Mouse (Mus musculus) ES-Bruce4 (cell line): Measurements from ENCODE around the gene Zfp619. TPM values are rescaled to one million over a fixed set of nuclear protein-coding genes. Genes with fewer than 3 reads are reported as not detected.

Source experiments
- H3K27ac ChIP-seq: 2 replicates; pipeline ENCODE4 v1.5.1; 2012; ENCODE audit warnings: low read length, inconsistent platforms; ENCODE audit not compliant: insufficient read depth
- H3K27me3 ChIP-seq: 2 replicates; pipeline ENCODE4 v1.6.1; 2012; ENCODE audit warnings: mild to moderate bottlenecking, low read length, inconsistent platforms; ENCODE audit not compliant: control insufficient read depth, poor library complexity, insufficient read depth, severe bottlenecking
- H3K36me3 ChIP-seq: 2 replicates; pipeline ENCODE4 v1.6.1; 2012; ENCODE audit warnings: inconsistent platforms, mild to moderate bottlenecking, low read length, moderate library complexity; ENCODE audit not compliant: control insufficient read depth, poor library complexity, insufficient read depth, severe bottlenecking
- H3K4me1 ChIP-seq: one replicate; pipeline ENCODE4 v1.8.1; 2011; ENCODE audit warnings: low read length; ENCODE audit not compliant: control insufficient read depth, insufficient read depth
- H3K4me3 ChIP-seq: 2 replicates; pipeline ENCODE4 v1.5.1; 2011; ENCODE audit warnings: low read depth, mild to moderate bottlenecking, low read length
- H3K9ac ChIP-seq: 2 replicates; pipeline ENCODE4 v1.6.1; 2012; ENCODE audit warnings: low read depth, mild to moderate bottlenecking, inconsistent platforms; ENCODE audit not compliant: poor library complexity, severe bottlenecking
- H3K9me3 ChIP-seq: replicated peaks from 2 replicates; pipeline ENCODE4 v1.6.1; 2012; ENCODE audit warnings: mild to moderate bottlenecking, low read length, inconsistent platforms; ENCODE audit not compliant: control insufficient read depth, poor library complexity, insufficient read depth, severe bottlenecking
- CTCF ChIP-seq: IDR thresholded peaks from one replicate; pipeline ENCODE4 v1.8.1; 2011; ENCODE audit warnings: low read depth, low read length
- EP300 ChIP-seq: IDR thresholded peaks from 2 replicates; pipeline ENCODE4 v1.6.1; 2011; ENCODE audit warnings: low read depth, low read length; ENCODE audit not compliant: insufficient read depth
- POLR2A ChIP-seq: IDR thresholded peaks from one replicate; pipeline ENCODE4 v1.8.1; 2011; ENCODE audit warnings: low read length; ENCODE audit not compliant: insufficient read depth
- polyA plus RNA-seq: library from polyadenylated mRNA; stranded (reverse); fragments of >200 nt; gene quantifications from 2 replicates; pipeline ENCODE4 v1.2.4, GENCODE M21; 2011; ENCODE audit warnings: low read depth; ENCODE audit not compliant: missing spikeins, insufficient read depth, insufficient read length

Gene Zfp619
- polyA plus RNA-seq, 1 experiment: 3.1 TPM

DNA sequence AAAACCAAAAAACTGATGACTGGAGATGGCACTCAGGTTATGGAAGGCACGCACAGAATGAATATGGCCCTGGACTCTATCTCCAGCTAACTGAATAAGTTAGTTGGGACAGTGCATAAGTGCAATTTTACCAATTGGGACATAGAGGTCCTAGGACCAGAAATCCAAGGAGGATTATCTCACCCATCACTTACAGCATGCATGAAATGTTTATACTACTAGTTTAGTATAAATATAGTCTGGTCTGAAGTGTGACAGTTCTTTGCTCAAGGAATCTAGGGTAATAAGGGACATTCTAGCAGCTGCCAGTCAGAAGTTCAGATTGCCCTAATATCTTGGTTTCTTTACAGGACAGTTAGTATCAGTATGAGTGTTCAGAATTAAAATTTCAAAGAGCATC lies 13.5 kb upstream of the Zfp619 start:
- no peaks in the 10 kb centered on the region for H3K27me3 ChIP-seq
- TF ChIP-seq CTCF (no peak), EP300 (no peak), POLR2A (no peak)
- no peaks in the 10 kb centered on the region for H3K9me3 ChIP-seq
- no peak overlapping the region for H3K4me3 ChIP-seq
- no peak overlapping the region for H3K27ac ChIP-seq
- no peaks in the 10 kb centered on the region for H3K4me1 ChIP-seq
- no peaks in the 10 kb centered on the region for H3K36me3 ChIP-seq
- no peak overlapping the region for H3K9ac ChIP-seq

DNA sequence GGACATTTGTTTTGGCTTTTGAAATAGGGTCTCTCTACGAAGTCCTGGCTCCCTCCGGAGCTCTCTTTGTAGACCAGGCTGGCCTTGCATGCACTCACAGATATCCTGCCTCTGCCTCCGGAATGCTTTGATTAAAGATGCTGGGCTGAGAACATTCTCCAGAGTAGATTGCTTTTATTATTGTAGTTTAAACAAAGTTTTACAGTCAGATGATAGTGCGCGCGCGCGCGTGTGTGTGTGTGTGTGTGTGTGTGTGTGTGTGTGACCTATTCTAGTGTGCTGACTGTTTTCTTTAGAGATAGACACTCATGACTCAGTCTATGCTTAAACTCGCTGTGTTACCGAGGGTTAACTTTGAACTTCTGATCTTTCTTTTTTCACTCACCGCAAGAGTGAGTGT lies 796 bp downstream of the Zfp619 start:
- H3K36me3 ChIP-seq: no peaks in the 10 kb centered on the region
- H3K4me1 ChIP-seq: no peaks in the 10 kb centered on the region
- TF ChIP-seq POLR2A: no peak
- no peak for TF ChIP-seq EP300
- TF ChIP-seq CTCF: no peak
- peak overlapping the region; percentile 20 for H3K4me3 ChIP-seq
- H3K9ac ChIP-seq: peak overlapping the region; percentile 18
- no peaks in the 10 kb centered on the region for H3K27me3 ChIP-seq
- H3K9me3 ChIP-seq: no peaks in the 10 kb centered on the region
- no peak overlapping the region for H3K27ac ChIP-seq

DNA sequence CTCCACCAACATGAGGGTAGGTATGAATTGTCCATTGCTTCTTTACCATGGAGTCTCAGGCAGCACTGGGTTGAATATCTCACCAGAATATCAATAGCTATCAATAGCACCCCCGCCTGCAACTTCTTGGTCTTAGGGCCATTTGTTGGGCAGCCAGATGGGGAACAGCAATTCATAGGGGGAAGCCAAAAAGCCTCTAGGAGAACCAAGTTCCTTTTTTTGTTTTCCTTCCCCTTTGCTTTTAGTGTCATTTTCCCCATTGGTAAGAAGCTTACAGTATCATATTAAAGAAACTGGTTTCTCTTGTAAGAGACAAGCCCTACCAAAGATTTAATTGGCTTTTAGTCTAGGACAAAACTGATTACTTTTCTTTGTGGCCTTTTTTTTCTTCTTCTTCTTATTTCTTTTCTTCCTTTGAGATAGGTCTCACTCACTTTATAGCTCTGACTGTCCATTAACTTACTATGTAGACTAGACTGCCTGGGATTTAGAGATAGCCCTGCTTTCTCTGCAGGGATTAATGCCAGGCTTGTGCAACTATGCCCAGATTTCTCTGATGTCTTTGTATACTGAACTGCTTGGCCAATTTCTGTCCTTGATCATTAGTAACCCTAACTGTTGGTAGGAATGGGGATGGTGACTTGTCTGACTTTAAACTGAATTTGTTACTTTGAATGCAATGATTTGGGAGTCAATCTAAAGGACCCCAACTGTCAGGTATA lies 6.3 kb downstream of the Zfp619 start:
- Histone ChIP-seq H3K9ac (no peak overlapping the region), H3K9me3 (no peaks in the 10 kb centered on the region), H3K4me3 (no peak overlapping the region), H3K27ac (no peak overlapping the region), H3K27me3 (no peaks in the 10 kb centered on the region), H3K36me3 (no peaks in the 10 kb centered on the region), H3K4me1 (no peaks in the 10 kb centered on the region)
- TF ChIP-seq POLR2A (no peak), EP300 (no peak), CTCF (no peak)

DNA sequence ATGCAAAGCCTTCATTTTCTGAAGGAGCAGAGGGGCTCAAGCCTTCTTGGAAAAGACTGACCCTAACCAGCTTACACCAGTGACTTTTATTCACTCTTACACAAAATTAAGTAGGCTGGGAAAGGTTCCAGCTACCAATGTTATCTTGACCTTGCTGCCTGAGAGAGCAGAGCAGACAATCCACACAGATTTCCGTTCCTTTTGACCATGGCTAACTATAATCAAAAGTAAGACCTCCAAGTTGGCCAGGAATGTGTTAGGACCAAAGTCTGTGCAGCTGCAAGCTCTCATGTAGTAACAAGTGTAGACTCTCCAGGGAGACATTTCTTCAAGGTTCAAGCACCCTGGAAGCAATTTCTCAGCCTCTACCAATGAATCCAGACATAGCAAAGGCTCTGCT lies 25.6 kb downstream of the Zfp619 start:
- no peaks in the 10 kb centered on the region for H3K36me3 ChIP-seq
- TF ChIP-seq EP300 (no peak), POLR2A (no peak), CTCF (no peak)
- H3K9me3 ChIP-seq: no peaks in the 10 kb centered on the region
- H3K27me3 ChIP-seq: no peaks in the 10 kb centered on the region
- H3K9ac ChIP-seq: no peak overlapping the region
- H3K4me1 ChIP-seq: no peaks in the 10 kb centered on the region
- H3K27ac ChIP-seq: no peak overlapping the region
- no peak overlapping the region for H3K4me3 ChIP-seq

DNA sequence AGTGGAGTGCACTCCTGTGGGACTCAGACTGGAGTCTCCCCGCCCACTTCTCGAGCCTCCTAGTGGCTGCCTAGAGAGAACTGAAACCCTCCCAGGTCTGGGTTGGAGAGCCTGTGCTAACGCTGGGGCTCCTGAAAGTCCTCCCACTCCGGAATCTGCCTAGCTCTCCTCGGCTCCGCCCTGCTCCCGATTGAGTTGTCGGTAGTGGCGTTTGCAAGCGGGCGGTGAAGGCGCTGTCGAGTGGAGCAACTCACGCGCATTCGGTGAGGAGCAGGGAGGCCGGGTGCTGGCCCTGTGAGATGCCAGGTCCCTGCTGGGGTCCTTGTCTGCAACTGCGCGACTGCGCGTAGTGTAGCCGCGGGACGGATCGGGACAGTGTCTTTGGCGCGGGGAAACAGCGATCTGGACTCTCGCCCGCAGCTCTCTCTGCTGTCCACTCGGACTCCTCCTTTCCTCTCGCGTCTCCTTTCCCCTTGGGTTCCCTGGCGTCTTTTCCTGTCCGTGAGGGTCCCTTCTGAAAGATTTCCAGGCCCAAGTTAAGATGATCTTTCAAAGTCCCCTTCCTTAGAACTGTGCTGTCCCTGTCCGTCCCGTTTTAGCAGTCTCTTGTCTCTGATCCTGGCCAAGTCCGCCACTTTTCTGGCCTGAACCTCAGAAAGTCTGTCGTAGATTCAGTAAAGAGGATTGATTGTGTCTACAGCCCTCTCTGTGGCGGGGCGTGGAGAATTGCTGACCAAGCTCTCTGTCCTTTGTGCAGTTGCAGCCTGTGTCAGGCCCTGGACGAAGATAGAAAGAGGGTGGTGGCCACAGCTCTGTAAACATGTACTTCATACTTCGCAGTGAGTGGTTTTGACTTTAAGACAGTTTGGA lies 26.9 kb downstream of the Zfp619 start:
- no peaks in the 10 kb centered on the region for H3K36me3 ChIP-seq

DNA sequence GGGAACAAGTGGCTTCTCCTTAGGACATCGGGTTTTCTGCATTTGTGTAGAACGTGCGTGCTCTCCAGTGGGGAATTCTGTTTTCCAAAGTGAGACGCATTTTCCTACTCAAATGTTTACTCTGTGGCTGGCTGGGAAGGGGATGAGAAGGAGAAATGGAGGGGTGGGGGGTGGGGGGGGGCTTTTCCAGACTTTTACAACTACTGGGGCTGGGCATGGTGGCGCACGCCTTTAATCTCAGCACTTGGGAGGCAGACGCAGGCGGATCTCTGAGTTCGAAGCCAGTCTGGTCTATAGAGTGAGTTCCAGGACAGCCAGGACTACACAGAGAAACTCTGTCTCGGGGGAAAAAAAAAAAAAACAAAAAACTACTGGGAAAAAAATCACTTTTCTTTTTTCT lies 27.6 kb downstream of the Zfp619 start:
- no peak overlapping the region for H3K27ac ChIP-seq
- no peaks in the 10 kb centered on the region for H3K36me3 ChIP-seq
- H3K4me3 ChIP-seq: no peak overlapping the region
- peak overlapping the region; percentile 59 for H3K9ac ChIP-seq
- H3K9me3 ChIP-seq: no peaks in the 10 kb centered on the region
- no peaks in the 10 kb centered on the region for H3K4me1 ChIP-seq
- TF ChIP-seq EP300: no peak
- TF ChIP-seq POLR2A: no peak
- no peak for TF ChIP-seq CTCF
- no peaks in the 10 kb centered on the region for H3K27me3 ChIP-seq

More for the DNA sequence above, 26.9 kb downstream of the Zfp619 start:
- Histone ChIP-seq H3K9me3 (no peaks in the 10 kb centered on the region), H3K9ac (peak overlapping the region; percentile 59), H3K4me1 (no peaks in the 10 kb centered on the region), H3K4me3 (peak overlapping the region; percentile 69), H3K27ac (no peak overlapping the region), H3K27me3 (no peaks in the 10 kb centered on the region)
- TF ChIP-seq EP300 (no peak), POLR2A (no peak), CTCF (no peak)
